Mouse (Mus musculus) small intestine, adult 2 months (tissue): Measurements from ENCODE around the gene Cmtm6. TPM values are rescaled to one million over a fixed set of nuclear protein-coding genes. Genes with fewer than 3 reads are reported as not detected.
A peak's percentile ranks its signal among the peaks of the same experiment; 100 is the strongest.
"Not testable (repeated sequence)": the region's sequence is repeated elsewhere in the genome, so short reads cannot be mapped to it uniquely, and the experiment has no call there.

ENCODE experiments used
- H3K27ac ChIP-seq: fragments of 200-500 bp; 2 replicates; pipeline ENCODE4 v1.5.1; 2012; ENCODE audit warnings: low read depth, low read length, control low read depth, inconsistent platforms; ENCODE audit not compliant: insufficient read depth
- H3K27me3 ChIP-seq: fragments of 200-500 bp; 2 replicates; pipeline ENCODE4 v1.6.1; 2012; ENCODE audit warnings: mild to moderate bottlenecking, moderate library complexity, low read length, inconsistent platforms; ENCODE audit not compliant: control insufficient read depth, insufficient read depth
- H3K36me3 ChIP-seq: fragments of 200-500 bp; 2 replicates; pipeline ENCODE4 v1.6.1; 2012; ENCODE audit warnings: mild to moderate bottlenecking, low read length, control low read depth, inconsistent platforms; ENCODE audit not compliant: control insufficient read depth, insufficient read depth
- H3K4me1 ChIP-seq: fragments of 200-500 bp; 2 replicates; pipeline ENCODE4 v1.6.1; 2012; ENCODE audit warnings: low read length, inconsistent platforms, mixed read lengths; ENCODE audit not compliant: control insufficient read depth, insufficient read depth, insufficient read length
- H3K4me3 ChIP-seq: fragments of 200-500 bp; 2 replicates; pipeline ENCODE4 v1.5.1; 2012; ENCODE audit warnings: low read depth, mild to moderate bottlenecking, control low read depth, inconsistent platforms, low read length, moderate library complexity
- CTCF ChIP-seq: fragments of 200-500 bp; IDR thresholded peaks from 2 replicates; pipeline ENCODE4 v1.5.1; 2012; ENCODE audit warnings: low read depth, mild to moderate bottlenecking, control low read depth, inconsistent platforms, low read length, moderate library complexity, mixed read lengths; ENCODE audit not compliant: insufficient replicate concordance, insufficient read length; ENCODE audit errors: extremely low read depth
- POLR2A ChIP-seq: fragments of 200-500 bp; IDR thresholded peaks from 2 replicates; pipeline ENCODE4 v1.6.1; 2012; ENCODE audit warnings: low read depth, mild to moderate bottlenecking, control low read depth, inconsistent platforms, low read length, moderate library complexity
- WGBS: fragments of 180-500 bp; shearing (Covaris S2); methylation state at CpG from one replicate; pipeline ENCODE4 v1.1.7; 2018; 5-methylcytosine and 5-hydroxymethylcytosine counted together
- polyA plus RNA-seq: library from polyadenylated mRNA; depleted of rRNA; stranded (reverse); fragments of >200 nt; gene quantifications from 2 replicates; pipeline ENCODE4 v1.2.3, GENCODE M21; 2012

Gene Cmtm6
- polyA plus RNA-seq, 1 experiment = 46.1 TPM

DNA sequence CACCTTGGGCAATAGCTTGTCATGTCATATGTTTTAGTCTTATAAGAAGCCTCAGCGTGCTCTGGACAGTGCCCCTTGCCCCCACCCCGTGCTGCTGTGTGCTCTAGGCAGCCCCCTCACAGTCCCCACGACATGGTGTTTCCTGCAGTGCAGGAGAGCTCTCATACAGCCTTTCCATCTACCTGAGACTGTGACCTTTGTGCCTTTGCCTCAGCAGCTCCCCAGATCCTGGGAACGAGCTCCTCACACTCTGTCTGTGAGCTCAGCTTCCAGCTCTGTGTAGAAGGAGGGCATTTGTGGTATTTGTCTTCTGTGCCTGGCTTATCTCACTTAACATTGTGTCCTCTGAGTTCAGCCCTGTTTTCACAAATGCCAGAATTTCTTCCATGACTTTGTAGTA, 29.0 kb upstream of the Cmtm6 start:
- no peak overlapping the region for H3K27ac ChIP-seq
- peaks cover 10% of the 10 kb centered on the region for H3K36me3 ChIP-seq
- 36% methylated on average over 4 of the region's 4 CpGs for WGBS
- peaks cover 2% of the 10 kb centered on the region; the same call in 1 of the 2 replicates for H3K4me1 ChIP-seq
- H3K4me3 ChIP-seq = no peak overlapping the region
- no peaks in the 10 kb centered on the region for H3K27me3 ChIP-seq
- TF ChIP-seq CTCF (no peak), POLR2A (no peak)

DNA sequence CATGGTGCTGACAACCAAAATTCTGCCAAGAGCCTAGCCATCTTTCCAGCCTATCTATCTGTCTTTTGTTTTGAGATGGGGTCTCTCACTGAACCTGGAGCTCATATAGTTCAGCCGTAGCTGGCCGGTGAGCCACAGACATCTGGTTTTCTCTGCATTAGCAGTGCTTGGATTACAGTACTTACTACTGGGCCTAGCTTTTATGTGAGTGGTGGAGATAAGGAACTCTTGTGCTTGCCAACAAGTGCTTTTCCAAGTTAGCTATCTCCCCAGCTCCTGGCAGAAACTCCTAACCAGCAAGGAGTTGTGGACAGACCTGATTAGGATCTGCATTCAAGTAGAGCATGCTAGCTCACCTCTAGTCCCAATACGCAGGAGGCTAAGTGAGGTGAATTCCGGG, 23.1 kb upstream of the Cmtm6 start:
- no peaks in the 10 kb centered on the region for H3K4me1 ChIP-seq
- no peaks in the 10 kb centered on the region for H3K27me3 ChIP-seq
- no peak overlapping the region for H3K27ac ChIP-seq
- WGBS = 86% methylated on average over 4 of the region's 4 CpGs
- no peak overlapping the region for H3K4me3 ChIP-seq
- peaks cover 35% of the 10 kb centered on the region for H3K36me3 ChIP-seq
- TF ChIP-seq CTCF = no peak
- no peak for TF ChIP-seq POLR2A

DNA sequence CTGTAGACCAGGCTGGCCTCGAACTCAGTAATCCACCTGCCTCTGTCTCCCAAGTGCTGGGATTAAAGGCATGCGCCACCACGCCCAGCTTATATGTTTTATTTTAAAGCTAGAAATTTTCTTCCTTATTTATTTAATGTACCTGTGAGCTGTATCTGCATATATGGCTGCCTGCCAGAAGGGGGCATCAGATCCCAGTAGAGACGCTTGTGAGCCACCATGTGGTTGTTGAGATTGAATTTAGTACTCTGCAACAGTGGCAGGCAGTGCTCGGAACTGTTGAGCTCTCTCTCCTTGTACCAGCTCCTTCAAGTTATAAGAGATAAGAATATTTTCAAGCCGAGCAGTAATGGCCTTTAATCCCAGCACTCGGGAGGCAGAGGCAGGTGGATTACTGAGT, 20.6 kb upstream of the Cmtm6 start:
- H3K4me1 ChIP-seq = no peaks in the 10 kb centered on the region
- TF ChIP-seq POLR2A (no peak), CTCF (peak; percentile 61; the same call in 1 of the 2 replicates)
- H3K27ac ChIP-seq = no peak overlapping the region
- WGBS = 70% methylated on average over 7 of the region's 7 CpGs
- H3K36me3 ChIP-seq = peaks cover 55% of the 10 kb centered on the region
- no peak overlapping the region for H3K4me3 ChIP-seq
- H3K27me3 ChIP-seq = no peaks in the 10 kb centered on the region

DNA sequence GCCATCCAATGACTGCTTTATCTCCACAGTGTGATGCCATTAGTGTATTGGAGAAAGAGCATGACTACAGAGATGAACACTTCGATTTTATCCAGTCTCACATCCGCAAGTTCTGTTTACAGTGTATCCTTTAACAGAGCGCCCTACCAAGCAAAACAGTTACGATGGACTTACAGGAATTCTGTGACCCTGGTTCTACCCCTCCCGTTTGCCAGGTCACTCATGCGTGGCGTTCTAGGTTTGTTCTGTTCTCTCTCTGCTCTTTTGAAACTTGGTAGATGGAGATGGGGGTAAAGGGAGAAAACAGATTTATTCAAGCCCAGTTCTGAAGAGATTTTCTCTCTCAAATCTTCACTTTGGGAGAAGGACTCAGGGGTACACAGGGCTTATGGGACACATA, 17.4 kb upstream of the Cmtm6 start:
- Histone ChIP-seq H3K36me3 (peaks cover 55% of the 10 kb centered on the region), H3K4me1 (peaks cover 6% of the 10 kb centered on the region), H3K27me3 (no peaks in the 10 kb centered on the region), H3K4me3 (no peak overlapping the region), H3K27ac (no peak overlapping the region)
- TF ChIP-seq POLR2A = no peak
- no peak for TF ChIP-seq CTCF
- WGBS = 93% methylated on average over 7 of the region's 7 CpGs

DNA sequence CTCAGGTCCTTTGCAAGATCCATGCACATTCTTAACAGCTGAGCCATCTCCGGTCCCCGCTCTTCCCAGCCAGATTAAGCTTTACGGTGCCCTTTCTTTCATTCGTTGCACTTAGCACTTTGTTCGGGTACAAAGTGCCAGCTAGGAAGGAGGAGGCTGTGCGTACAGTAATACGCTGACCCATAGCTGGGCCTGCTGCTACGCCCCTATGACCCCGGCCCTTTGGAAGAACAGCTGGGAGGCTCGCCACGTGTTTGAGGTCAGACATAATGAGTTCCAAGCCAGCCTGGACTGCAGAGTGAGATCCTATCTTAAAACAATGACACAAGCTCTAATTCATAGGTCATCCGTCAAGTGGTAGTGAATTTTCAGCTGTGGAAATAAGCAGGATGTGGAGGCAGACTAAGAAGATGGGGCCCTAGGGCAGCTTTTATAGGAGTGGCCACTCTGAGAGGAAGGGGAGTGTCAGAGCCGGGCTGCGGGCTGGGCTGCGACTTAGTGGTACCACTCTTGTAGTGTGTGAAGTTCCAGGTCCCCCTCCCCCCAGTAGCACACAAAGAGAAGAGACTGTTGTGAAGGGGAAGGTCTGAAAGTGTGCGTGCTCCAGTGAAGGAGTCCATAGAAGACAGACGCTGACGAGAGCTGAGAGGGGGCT, 14.1 kb upstream of the Cmtm6 start:
- Histone ChIP-seq H3K36me3 (peaks cover 65% of the 10 kb centered on the region), H3K4me1 (peaks cover 6% of the 10 kb centered on the region), H3K27me3 (no peaks in the 10 kb centered on the region), H3K4me3 (no peak overlapping the region), H3K27ac (peak overlapping the region; percentile 52)
- TF ChIP-seq CTCF (no peak), POLR2A (no peak)
- WGBS = 65% methylated on average over 18 of the region's 18 CpGs

DNA sequence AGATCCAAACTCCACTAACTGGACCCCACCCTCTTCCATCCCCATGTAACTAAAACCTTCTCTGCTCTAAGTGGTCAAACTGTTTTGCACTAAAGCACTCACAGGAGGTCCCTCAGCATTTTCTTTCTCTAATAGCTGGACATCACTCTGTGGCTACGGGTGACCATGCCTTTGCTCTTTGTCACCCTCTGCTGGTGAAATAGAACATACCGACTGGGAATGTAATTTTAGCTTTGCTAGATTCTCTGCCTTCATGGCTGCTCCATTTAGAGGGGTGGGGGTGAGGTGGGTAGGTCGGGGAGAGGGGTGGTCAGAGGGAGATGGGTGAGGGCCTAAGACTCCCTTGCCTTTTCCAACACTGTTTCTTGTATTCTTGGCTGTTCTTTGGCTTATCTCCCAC, 3.6 kb upstream of the Cmtm6 start:
- H3K4me1 ChIP-seq = peaks cover 8% of the 10 kb centered on the region
- 3% methylated on average over 3 of the region's 3 CpGs for WGBS
- TF ChIP-seq POLR2A = no peak
- peak; percentile 52; the same call in 1 of the 2 replicates for TF ChIP-seq CTCF
- H3K4me3 ChIP-seq = no peak overlapping the region
- H3K27me3 ChIP-seq = no peaks in the 10 kb centered on the region
- H3K36me3 ChIP-seq = peaks cover 24% of the 10 kb centered on the region
- H3K27ac ChIP-seq = no peak overlapping the region

DNA sequence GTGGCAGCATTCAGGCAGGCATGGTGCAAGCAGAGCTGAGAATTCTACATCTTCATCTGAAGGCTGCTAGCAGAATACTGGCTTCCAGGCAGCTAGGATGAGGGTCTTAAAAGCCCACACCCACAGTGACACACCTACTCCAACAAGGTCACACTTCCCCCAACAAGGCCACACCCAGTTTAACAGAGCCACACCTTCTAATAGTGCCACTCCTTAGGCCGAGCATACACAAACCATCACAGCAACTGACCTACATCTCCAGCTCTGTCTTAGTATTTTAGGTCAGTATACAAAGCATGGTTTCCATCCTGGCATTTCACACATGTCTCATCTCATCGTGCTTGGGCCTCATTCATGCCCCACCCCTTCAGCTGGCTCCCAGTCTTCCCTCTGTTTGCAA, 2.5 kb upstream of the Cmtm6 start:
- not testable (repeated sequence) for H3K27ac ChIP-seq, H3K27me3 ChIP-seq, H3K4me1 ChIP-seq, H3K4me3 ChIP-seq
- peaks cover 14% of the 10 kb centered on the region for H3K36me3 ChIP-seq
- 12% methylated on average over 2 of the region's 2 CpGs for WGBS
